Mouse (Mus musculus): ENCODE results near the gene Pnmal2. TPM values are rescaled to one million over a fixed set of nuclear protein-coding genes. Genes with fewer than 3 reads are reported as not detected.

The Pnmal2 gene
- polyA plus RNA-seq, 1 experiment = 2.0 TPM

DNA sequence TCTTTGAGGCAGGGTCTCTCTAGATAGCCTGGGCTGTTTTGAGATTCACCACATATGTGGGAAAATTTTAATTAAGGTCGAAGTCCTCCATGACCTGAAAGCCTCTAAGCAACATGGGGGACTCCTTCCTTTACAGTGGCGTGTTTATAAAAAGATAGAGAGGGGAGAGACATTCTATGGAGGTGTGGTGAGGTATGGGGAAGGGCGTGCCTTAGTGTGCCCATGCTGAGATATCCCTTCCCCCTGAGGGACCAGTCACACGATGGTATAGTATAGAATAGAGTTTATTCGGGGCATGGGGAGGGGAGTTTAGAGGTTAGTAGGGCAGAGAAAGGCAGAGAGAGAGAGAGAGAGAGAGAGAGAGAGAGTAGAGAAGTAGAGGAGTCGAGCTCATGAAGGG lies 33.7 kb downstream of the Pnmal2 start:
- H3K4me1 ChIP-seq (ENCODE audit: control insufficient read depth, insufficient read depth, insufficient read length) = no peaks in the 10 kb centered on the region; the same call in 1 of the 2 replicates
- TF ChIP-seq CTCF (IDR thresholded peaks at IDR 0.05; ENCODE audit: extremely low read depth, insufficient read depth, insufficient read length, insufficient replicate concordance) (no peak), POLR2A (IDR thresholded peaks at IDR 0.05; ENCODE audit: low read depth, low read length) (no peak)
- WGBS = 73% methylated on average over 6 of the region's 6 CpGs
- H3K27ac ChIP-seq (ENCODE audit: insufficient read depth, low read length) = no peak overlapping the region
- H3K36me3 ChIP-seq (ENCODE audit: control insufficient read depth, insufficient read depth, low read length) = no peaks in the 10 kb centered on the region
- no peak overlapping the region for H3K4me3 ChIP-seq (ENCODE audit: extremely low read depth, insufficient read depth, insufficient read length)
- H3K27me3 ChIP-seq (ENCODE audit: control insufficient read depth, insufficient read depth, low read length) = no peaks in the 10 kb centered on the region
- DNase-seq (ENCODE audit: low read depth in 1 of 2, low spot score in 2 of 2) = no peak

- no peak overlapping the region for H3K4me3 ChIP-seq (ENCODE audit: extremely low read depth, insufficient read depth, insufficient read length)
- no peaks in the 10 kb centered on the region for H3K36me3 ChIP-seq (ENCODE audit: control insufficient read depth, insufficient read depth, low read length)
- 91% methylated on average over 3 of the region's 3 CpGs for WGBS
- DNase-seq (ENCODE audit: low read depth in 1 of 2, low spot score in 2 of 2) = no peak
- H3K27ac ChIP-seq (ENCODE audit: insufficient read depth, low read length) = no peak overlapping the region
- no peaks in the 10 kb centered on the region for H3K27me3 ChIP-seq (ENCODE audit: control insufficient read depth, insufficient read depth, low read length)
- TF ChIP-seq CTCF (IDR thresholded peaks at IDR 0.05; ENCODE audit: extremely low read depth, insufficient read depth, insufficient read length, insufficient replicate concordance) = no peak
- TF ChIP-seq POLR2A (IDR thresholded peaks at IDR 0.05; ENCODE audit: low read depth, low read length) = no peak
- no peaks in the 10 kb centered on the region; the same call in 1 of the 2 replicates for H3K4me1 ChIP-seq (ENCODE audit: control insufficient read depth, insufficient read depth, insufficient read length)
Observed at GRCm38 (mm10) chr7:16978593-16978992, 34.1 kb downstream of the Pnmal2 start.

- 0 out of 2 replicates have a peak overlapping the region, but pooled peaks have one; percentile 14 for H3K27ac ChIP-seq (ENCODE audit: insufficient read depth, low read length)
- TF ChIP-seq CTCF (IDR thresholded peaks at IDR 0.05; ENCODE audit: extremely low read depth, insufficient read depth, insufficient read length, insufficient replicate concordance) = no peak
- TF ChIP-seq POLR2A (IDR thresholded peaks at IDR 0.05; ENCODE audit: low read depth, low read length) = no peak; the same call in 1 of the 2 replicates
- peak overlapping the region; percentile 41 for H3K4me3 ChIP-seq (ENCODE audit: extremely low read depth, insufficient read depth, insufficient read length)
- under 1% methylated on average over 12 of the region's 12 CpGs for WGBS
- H3K4me1 ChIP-seq (ENCODE audit: control insufficient read depth, insufficient read depth, insufficient read length) = no peaks in the 10 kb centered on the region; the same call in 1 of the 2 replicates
- no peaks in the 10 kb centered on the region for H3K27me3 ChIP-seq (ENCODE audit: control insufficient read depth, insufficient read depth, low read length)
- DNase-seq (ENCODE audit: low read depth in 1 of 2, low spot score in 2 of 2) = peak in 1 of 2 experiments; percentile 55
- no peaks in the 10 kb centered on the region for H3K36me3 ChIP-seq (ENCODE audit: control insufficient read depth, insufficient read depth, low read length)
Observed at GRCm38 (mm10) chr7:16980348-16980747, 35.9 kb downstream of the Pnmal2 start.

- WGBS = 39% methylated on average over 26 of the region's 26 CpGs
- H3K27me3 ChIP-seq (ENCODE audit: control insufficient read depth, insufficient read depth, low read length) = no peaks in the 10 kb centered on the region
- TF ChIP-seq POLR2A (IDR thresholded peaks at IDR 0.05; ENCODE audit: low read depth, low read length) = no peak
- no peak for TF ChIP-seq CTCF (IDR thresholded peaks at IDR 0.05; ENCODE audit: extremely low read depth, insufficient read depth, insufficient read length, insufficient replicate concordance)
- H3K27ac ChIP-seq (ENCODE audit: insufficient read depth, low read length) = no peak within 1 kb of the TSS
- no peaks in the 10 kb centered on the region; the same call in 1 of the 2 replicates for H3K4me1 ChIP-seq (ENCODE audit: control insufficient read depth, insufficient read depth, insufficient read length)
- DNase-seq (ENCODE audit: low read depth in 1 of 2, low spot score in 2 of 2) = peak; percentile 61 to 63
- H3K36me3 ChIP-seq (ENCODE audit: control insufficient read depth, insufficient read depth, low read length) = no peaks in the 10 kb centered on the region
- peak within 1 kb of the TSS; percentile 44; the same call in 1 of the 2 replicates for H3K4me3 ChIP-seq (ENCODE audit: extremely low read depth, insufficient read depth, insufficient read length)
Observed at GRCm38 (mm10) chr7:16982859-16983568, 38.5 kb downstream of the Pnmal2 start, which contains the start of gene Gm42372. TSS of gene Gm42372 (plus strand) at chr7:16983086.

GRCm38 (mm10) chr7:16987541-16988149 lies 43.2 kb downstream of the Pnmal2 start:
- no peak for DNase-seq (ENCODE audit: low read depth in 1 of 2, low spot score in 2 of 2)
- Histone ChIP-seq H3K4me1 (ENCODE audit: control insufficient read depth, insufficient read depth, insufficient read length) (peaks cover 7% of the 10 kb centered on the region; the same call in 1 of the 2 replicates), H3K36me3 (ENCODE audit: control insufficient read depth, insufficient read depth, low read length) (no peaks in the 10 kb centered on the region), H3K4me3 (ENCODE audit: extremely low read depth, insufficient read depth, insufficient read length) (no peak overlapping the region), H3K27ac (ENCODE audit: insufficient read depth, low read length) (no peak overlapping the region), H3K27me3 (ENCODE audit: control insufficient read depth, insufficient read depth, low read length) (no peaks in the 10 kb centered on the region)
- TF ChIP-seq CTCF (IDR thresholded peaks at IDR 0.05; ENCODE audit: extremely low read depth, insufficient read depth, insufficient read length, insufficient replicate concordance) (no peak), POLR2A (IDR thresholded peaks at IDR 0.05; ENCODE audit: low read depth, low read length) (no peak)
- 80% methylated on average over 7 of the region's 7 CpGs for WGBS

GRCm38 (mm10) chr7:16988405-16988804 lies 43.9 kb downstream of the Pnmal2 start:
- Histone ChIP-seq H3K27ac (ENCODE audit: insufficient read depth, low read length) (no peak overlapping the region), H3K4me3 (ENCODE audit: extremely low read depth, insufficient read depth, insufficient read length) (no peak overlapping the region), H3K27me3 (ENCODE audit: control insufficient read depth, insufficient read depth, low read length) (no peaks in the 10 kb centered on the region), H3K36me3 (ENCODE audit: control insufficient read depth, insufficient read depth, low read length) (no peaks in the 10 kb centered on the region), H3K4me1 (ENCODE audit: control insufficient read depth, insufficient read depth, insufficient read length) (peaks cover 7% of the 10 kb centered on the region; the same call in 1 of the 2 replicates)
- DNase-seq (ENCODE audit: low read depth in 1 of 2, low spot score in 2 of 2) = no peak
- TF ChIP-seq POLR2A (IDR thresholded peaks at IDR 0.05; ENCODE audit: low read depth, low read length) (no peak), CTCF (IDR thresholded peaks at IDR 0.05; ENCODE audit: extremely low read depth, insufficient read depth, insufficient read length, insufficient replicate concordance) (no peak)
- 78% methylated on average over 3 of the region's 3 CpGs for WGBS
